ENCODE assay signal across 8 mouse cellular contexts in the genomic region with DNA sequence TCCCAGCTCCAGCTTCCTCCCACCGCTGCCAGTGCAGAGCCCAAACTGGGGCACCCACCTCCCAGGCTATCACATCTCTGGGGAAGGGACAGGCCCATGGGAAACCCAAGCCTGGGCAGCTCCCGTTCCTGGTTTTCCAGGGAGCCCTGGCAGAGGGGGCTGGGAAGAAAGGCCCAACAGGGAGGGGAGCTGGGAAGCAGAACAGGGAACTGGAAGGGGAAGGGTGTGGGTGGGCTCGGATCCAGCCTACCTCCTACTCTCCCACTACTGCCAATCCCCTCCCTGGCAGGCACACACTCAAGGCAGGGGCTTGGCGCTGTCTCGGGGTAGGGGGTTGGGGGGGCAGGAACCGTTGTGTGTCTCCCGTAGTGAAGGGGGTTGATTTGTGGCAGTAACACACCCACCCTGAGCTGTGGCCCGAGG. TPM values are rescaled to one million over a fixed set of nuclear protein-coding genes. Genes with fewer than 3 reads are reported as not detected.
A peak's percentile ranks its signal among the peaks of the same experiment; 100 is the strongest.
DNase-seq lines count a peak whose midpoint lies in the region; ATAC-seq and TF ChIP-seq lines count a peak whose summit lies in the region.

No protein-coding gene starts in this region.

- intact Hi-C loops in heart, postnatal 10 days (cut with DNase I): loop anchor here (1.0 kb wide), 1 partner anchor 26 kb away; no protein-coding TSS in a partner anchor

- no peak for TF ChIP-seq CTCF in midbrain, postnatal 0 days (IDR thresholded peaks at IDR 0.05)

- peak; percentile 86 for DNase-seq in brain, adult 2 months (ENCODE audit: low read depth, low spot score)
- peak; percentile 87 to 88 for DNase-seq in heart, postnatal 10 days
- peak; percentile 83 for DNase-seq in kidney, postnatal 14 days
- peak; percentile 54 for DNase-seq in liver, embryonic 11.5 days (ENCODE audit: low spot score)
- DNase-seq in midbrain, postnatal 0 days (ENCODE audit: low spot score): peak; percentile 83
- DNase-seq in thymus, adult 18-20 months: peak; percentile 29 to 43
- DNase-seq in spleen, postnatal 14 days (ENCODE audit: low spot score in 2 of 2): no peak

- H3K4me1 ChIP-seq in forebrain, embryonic 16.5 days (replicated peaks; ENCODE audit: control insufficient read depth, insufficient read depth, low read length): peaks cover 54% of the 10 kb centered on the region
- peaks cover 26% of the 10 kb centered on the region for H3K4me1 ChIP-seq in liver, embryonic 11.5 days (replicated peaks; ENCODE audit: control insufficient read depth, insufficient read depth, low read length)
- peaks cover 18% of the 10 kb centered on the region for H3K4me1 ChIP-seq in midbrain, postnatal 0 days (ENCODE audit: insufficient read depth, low read length)

- H3K9ac ChIP-seq in forebrain, embryonic 16.5 days (replicated peaks; ENCODE audit: low read depth, low read length): peak overlapping the region; percentile 45
- peak overlapping the region; percentile 35; the same call in 1 of the 2 replicates for H3K9ac ChIP-seq in liver, embryonic 11.5 days (ENCODE audit: low read depth, low read length)
- peak overlapping the region; percentile 2; the same call in 1 of the 2 replicates for H3K9ac ChIP-seq in midbrain, postnatal 0 days (replicated peaks; ENCODE audit: low read length, poor library complexity, severe bottlenecking)

- H3K4me3 ChIP-seq in forebrain, embryonic 16.5 days (replicated peaks; ENCODE audit: low read length): peak overlapping the region; percentile 25
- H3K4me3 ChIP-seq in liver, embryonic 11.5 days (ENCODE audit: low read depth, low read length): 0 out of 2 replicates have a peak overlapping the region, but pooled peaks have one; percentile 22
- H3K4me3 ChIP-seq in midbrain, postnatal 0 days (ENCODE audit: low read depth, low read length): no peak overlapping the region

- peak; percentile 90 for ATAC-seq in forebrain, embryonic 16.5 days
- peak; percentile 25; the same call in 1 of the 2 replicates for ATAC-seq in liver, embryonic 11.5 days (replicated peaks; ENCODE audit: low FRiP score)
- ATAC-seq in midbrain, postnatal 0 days (ENCODE audit: low FRiP score): peak; percentile 78

- WGBS in forebrain, embryonic 16.5 days: 2% methylated on average over 8 of the region's 8 CpGs
- WGBS in liver, embryonic 11.5 days: 8% methylated on average over 7 of the region's 8 CpGs
- 1% methylated on average over 8 of the region's 8 CpGs for WGBS in midbrain, postnatal 0 days

- peak overlapping the region; percentile 53 for H3K4me2 ChIP-seq in forebrain, embryonic 16.5 days (ENCODE audit: low read length)
- peak overlapping the region; percentile 56 for H3K4me2 ChIP-seq in liver, embryonic 11.5 days
- H3K4me2 ChIP-seq in midbrain, postnatal 0 days (ENCODE audit: low read depth, low read length, poor library complexity, severe bottlenecking): peak overlapping the region; percentile 35

- no peaks in the 10 kb centered on the region for H3K9me3 ChIP-seq in forebrain, embryonic 16.5 days (ENCODE audit: control insufficient read depth, low read length)
- H3K9me3 ChIP-seq in liver, embryonic 11.5 days (ENCODE audit: control insufficient read depth, low read length): no peaks in the 10 kb centered on the region
- H3K9me3 ChIP-seq in midbrain, postnatal 0 days (ENCODE audit: low read length): no peaks in the 10 kb centered on the region

- H3K27ac ChIP-seq in forebrain, embryonic 16.5 days (ENCODE audit: low read length): peak overlapping the region; percentile 78
- peak overlapping the region; percentile 79 for H3K27ac ChIP-seq in liver, embryonic 11.5 days (ENCODE audit: low read depth, low read length)
- H3K27ac ChIP-seq in midbrain, postnatal 0 days (ENCODE audit: low read depth, low read length): peak overlapping the region; percentile 55

- H3K36me3 ChIP-seq in forebrain, embryonic 16.5 days (ENCODE audit: control insufficient read depth, insufficient read depth): no peaks in the 10 kb centered on the region
- H3K36me3 ChIP-seq in liver, embryonic 11.5 days (ENCODE audit: control insufficient read depth, insufficient read depth, low read length): peaks cover 2% of the 10 kb centered on the region; the same call in 1 of the 2 replicates
- peaks cover 32% of the 10 kb centered on the region for H3K36me3 ChIP-seq in midbrain, postnatal 0 days (ENCODE audit: insufficient read depth, low read length)

- H3K27me3 ChIP-seq in forebrain, embryonic 16.5 days (replicated peaks; ENCODE audit: control insufficient read depth, insufficient read depth, low read length): no peaks in the 10 kb centered on the region
- no peaks in the 10 kb centered on the region for H3K27me3 ChIP-seq in liver, embryonic 11.5 days (replicated peaks; ENCODE audit: control insufficient read depth, insufficient read depth, low read length)
- H3K27me3 ChIP-seq in midbrain, postnatal 0 days (ENCODE audit: insufficient read depth, low read length): no peaks in the 10 kb centered on the region

RNA-seq across cellular contexts. Expression of a gene that starts 28.1 kb away (rescaled TPM):
- polyA plus RNA-seq in forebrain, embryonic 16.5 days (2015; fragmentation: Nextera tagmentation; extraction: Ambion mirVana): 86.3 and 86.6 TPM in 2 replicates
- 100 to 1,000 TPM; 105 to 121 TPM for total RNA-seq in heart, postnatal 10 days (2021)
- 73.2 and 73.3 TPM in 2 replicates for polyA plus RNA-seq in liver, embryonic 11.5 days (2014; fragmentation: Nextera tagmentation; extraction: Ambion mirVana)
- total RNA-seq in midbrain, postnatal 0 days (2014; rRNA removed): 88.5 and 101 TPM in 2 replicates
- 106 and 130 TPM in 2 replicates for polyA plus RNA-seq in midbrain, postnatal 0 days (2015; fragmentation: Nextera tagmentation; extraction: Ambion mirVana)

Comparison
In these comparisons a context has a peak if more than half of its experiments do, and no peak if none do; other contexts are left out.
1. DNase-seq: peak in brain, adult 2 months (single experiment), heart, postnatal 10 days (2 of 2), kidney, postnatal 14 days (single experiment), liver, embryonic 11.5 days (single experiment), midbrain, postnatal 0 days (single experiment) and thymus, adult 18-20 months (2 of 2); none in spleen, postnatal 14 days (0 of 2).
2. ATAC-seq: peak in every context shown above with its lines; median percentile 90 in forebrain, embryonic 16.5 days; 78 in midbrain, postnatal 0 days; 25 in liver, embryonic 11.5 days.
3. Peak in every context shown above with its lines, with median percentiles within 50 percentile points of each other: H3K27ac ChIP-seq, H3K4me2 ChIP-seq and H3K9ac ChIP-seq.